Mouse (Mus musculus) right cerebral cortex, adult 2 months (tissue): ENCODE results near the gene Hist1h2ah.
"Not testable (repeated sequence)": the region's sequence is repeated elsewhere in the genome, so short reads cannot be mapped to it uniquely, and the experiment has no call there.

Source experiments
- DNase-seq, 2 experiments: peaks; one replicate each; pipeline ENCODE4 v3.0.0; 2021 to 2022; ENCODE audit warnings: low spot score in 2 of 2

Hist1h2ah gene

DNA sequence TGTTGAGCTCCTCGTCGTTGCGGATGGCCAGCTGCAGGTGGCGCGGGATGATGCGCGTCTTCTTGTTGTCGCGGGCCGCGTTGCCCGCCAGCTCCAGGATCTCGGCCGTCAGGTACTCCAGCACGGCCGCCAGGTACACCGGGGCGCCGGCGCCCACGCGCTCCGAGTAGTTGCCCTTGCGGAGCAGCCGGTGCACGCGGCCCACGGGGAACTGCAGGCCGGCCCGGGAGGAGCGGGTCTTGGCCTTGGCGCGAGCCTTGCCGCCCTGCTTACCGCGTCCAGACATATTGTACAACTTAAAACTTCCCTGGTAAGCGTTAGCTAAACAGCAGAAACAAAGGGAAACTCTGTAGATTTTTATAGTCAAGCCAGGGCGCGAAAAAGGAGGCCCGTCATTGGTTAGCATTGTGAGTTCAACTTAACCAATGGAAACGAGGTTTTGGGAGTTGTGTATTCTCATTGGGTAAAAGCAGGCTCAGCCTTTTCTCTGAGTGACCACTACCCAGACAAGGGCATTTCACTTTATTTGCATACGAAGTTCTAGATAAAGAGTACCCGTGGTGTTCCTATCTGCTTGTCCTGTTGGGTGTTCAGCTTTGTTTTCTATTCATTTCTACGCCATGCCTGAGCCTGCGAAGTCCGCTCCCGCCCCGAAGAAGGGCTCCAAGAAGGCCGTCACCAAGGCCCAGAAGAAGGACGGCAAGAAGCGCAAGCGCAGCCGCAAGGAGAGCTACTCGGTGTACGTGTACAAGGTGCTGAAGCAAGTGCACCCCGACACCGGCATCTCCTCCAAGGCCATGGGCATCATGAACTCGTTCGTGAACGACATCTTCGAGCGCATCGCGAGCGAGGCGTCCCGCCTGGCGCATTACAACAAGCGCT is at the start of gene Hist1h2ah, which contains the start of gene Hist1h2bk:
Gene Hist1h2ah, minus strand, starts transcription at position 302 of the 882 bp plus-strand sequence.
Gene Hist1h2bk, plus strand, starts transcription at position 604 of the 882 bp plus-strand sequence.
- DNase-seq, result peak; percentile 88 to 92

DNA sequence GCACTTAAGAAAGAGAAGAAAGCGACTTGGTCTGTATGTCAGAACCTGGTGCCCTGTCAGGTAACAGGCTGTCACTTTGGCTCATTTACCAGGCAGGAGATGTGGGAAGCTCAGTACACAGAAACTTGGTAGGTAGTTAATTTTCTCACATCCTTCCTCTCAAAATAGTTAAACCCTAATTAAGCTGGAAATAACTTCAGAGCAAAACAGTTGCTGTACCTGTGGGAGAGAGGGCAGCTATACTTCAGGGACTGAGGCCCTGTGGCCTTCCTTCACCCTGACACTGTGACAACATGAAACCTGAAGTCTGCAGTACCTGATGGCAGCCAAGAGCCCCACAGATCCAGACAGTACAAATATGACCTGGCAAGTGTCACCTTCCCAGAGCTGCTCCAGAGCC is 48.8 kb upstream of the Hist1h2ah start, which contains the start of gene Vmn1r188:
Gene Vmn1r188, plus strand, starts transcription at position 301 of the 400 bp plus-strand sequence.
- DNase-seq, result not testable (repeated sequence)

GRCm38 (mm10) chr13:22063468-22063867 is 28.1 kb upstream of the Hist1h2ah start:
- DNase-seq, result no peak

DNA sequence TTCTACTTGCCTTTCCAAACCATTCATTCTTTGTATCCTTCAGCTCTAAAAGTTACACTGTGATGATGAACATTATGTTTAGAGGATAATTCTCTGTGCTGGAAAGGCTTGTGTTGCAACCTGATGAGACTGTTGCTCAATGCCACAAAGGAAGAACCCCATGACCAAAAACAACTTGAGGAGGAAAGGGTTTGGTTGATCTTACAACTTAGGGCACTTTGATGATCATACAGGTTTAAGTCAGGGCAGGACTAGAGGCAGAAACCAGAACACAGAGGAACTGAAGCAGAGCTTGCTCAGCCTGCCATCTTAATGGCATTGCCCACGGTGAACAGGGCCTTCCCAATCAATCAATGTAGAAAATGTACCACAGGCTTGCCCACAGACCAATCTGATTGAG is 26.1 kb upstream of the Hist1h2ah start:
- no peak for DNase-seq

DNA sequence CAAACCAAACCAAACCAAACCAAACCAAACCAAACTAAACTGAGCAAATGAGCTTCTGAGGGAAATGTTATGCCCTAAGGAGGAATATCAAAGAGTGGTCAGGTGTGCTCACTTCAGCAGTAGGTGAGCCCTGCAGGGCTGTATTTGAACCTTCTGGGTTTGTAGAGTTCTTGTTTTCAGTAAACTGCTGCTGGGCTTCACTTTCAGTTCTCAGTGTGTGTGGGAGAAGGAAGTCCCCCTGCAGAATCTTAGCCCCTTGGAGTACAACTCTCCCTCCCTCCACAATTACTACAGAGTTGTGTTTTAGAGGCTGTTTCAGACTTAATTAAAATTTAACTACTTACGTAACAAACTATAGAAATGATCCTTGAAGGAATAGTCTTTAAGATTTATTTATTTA is 18.4 kb upstream of the Hist1h2ah start:
- DNase-seq, result no peak

GRCm38 (mm10) chr13:22051523-22051859 is 16.1 kb upstream of the Hist1h2ah start:
- no peak for DNase-seq

DNA sequence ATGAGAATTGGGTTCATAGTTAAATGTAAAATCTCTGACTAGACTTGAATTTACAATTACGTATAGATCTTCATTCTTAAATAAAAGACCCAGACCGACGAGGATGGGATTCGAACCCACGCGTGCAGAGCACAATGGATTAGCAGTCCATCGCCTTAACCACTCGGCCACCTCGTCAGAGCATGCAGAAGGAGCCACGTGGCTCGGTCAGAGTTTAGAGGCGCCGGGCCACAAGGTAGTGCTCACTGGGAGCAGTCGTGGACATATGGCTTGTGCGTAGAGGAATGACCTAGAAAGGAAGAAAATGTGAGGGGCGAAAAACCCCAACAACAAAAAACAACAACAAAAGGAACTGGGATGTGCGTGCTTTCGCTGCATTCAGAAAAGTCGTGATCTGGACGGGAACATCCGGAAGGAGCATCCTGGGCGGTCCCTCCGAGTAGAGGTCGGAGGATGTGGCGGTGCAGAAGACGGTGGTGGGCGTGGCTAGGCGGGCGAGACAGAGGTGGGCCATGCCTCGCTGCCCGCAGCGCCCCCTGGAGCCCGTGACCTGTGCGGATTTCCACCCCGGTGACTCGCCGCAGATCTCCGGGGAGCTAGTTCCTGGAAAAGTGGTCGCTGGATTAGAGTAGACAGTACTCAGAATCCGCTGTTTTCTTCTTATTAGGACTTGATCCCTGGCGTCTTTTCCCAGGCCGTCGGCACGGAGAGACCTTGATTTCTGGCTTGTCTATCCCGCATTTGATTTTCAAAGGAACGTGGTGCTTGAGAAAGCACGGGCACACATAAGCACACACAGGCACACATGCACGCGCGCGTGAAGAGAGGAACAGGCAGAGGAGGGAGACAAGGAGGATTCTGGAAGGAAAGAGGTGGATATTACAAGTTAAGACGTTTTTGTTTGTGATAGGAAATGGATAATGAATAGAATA is 15.5 kb upstream of the Hist1h2ah start:
- DNase-seq, result peak; percentile 95

DNA sequence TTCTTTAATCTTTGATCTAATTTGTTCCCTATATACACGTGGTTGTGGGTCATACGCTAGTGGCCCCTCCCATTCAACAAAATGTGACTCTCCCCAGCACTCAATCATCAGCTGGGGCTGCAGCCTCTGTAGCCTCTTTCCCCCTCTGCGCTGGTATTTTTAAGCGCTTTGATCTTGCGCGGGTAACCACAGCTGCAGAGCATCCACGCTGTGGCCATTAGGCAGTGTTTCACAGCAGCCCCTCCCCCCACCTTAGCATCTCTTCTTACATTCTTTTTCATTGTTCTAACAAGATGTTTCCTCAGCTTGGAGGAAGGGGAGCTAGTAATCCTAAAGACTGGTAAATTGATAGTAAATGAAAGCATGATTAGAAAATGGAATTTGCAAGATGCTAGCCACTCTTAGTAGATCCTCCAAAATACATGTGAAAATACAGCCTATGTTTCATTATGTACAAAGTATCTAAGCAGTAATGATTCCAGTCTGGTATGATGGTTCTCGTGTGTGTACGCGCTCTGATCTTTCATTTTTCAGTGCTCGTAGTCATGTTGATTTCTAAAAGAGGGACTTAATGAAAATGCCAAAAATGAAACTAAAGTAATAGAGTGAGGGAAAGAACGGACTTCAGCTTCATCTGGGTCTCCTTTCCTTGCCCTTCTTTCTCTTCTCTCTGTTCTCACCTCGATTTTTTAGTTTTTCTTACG is 14.5 kb upstream of the Hist1h2ah start:
- DNase-seq, result peak in 1 of 2 experiments; percentile 15

DNA sequence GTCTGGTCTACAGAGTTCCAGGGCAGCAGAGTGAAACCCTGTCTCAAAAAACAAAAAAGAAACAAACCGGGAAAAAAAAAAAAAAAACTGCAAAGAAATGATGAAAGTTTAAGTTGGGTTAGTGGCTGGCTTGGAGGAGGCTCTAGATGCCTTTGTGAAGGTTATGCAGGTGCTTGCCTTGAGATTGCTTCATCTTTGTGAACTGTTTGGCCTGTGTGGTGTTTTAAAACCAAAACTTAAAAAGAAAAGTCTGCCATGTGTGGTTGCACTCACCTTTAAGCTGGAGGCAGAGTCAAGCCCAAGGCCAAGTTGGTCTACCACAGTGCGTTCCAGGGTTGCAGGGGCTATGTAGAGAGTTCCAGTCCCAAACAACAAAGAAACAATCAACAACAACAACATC is 13.7 kb upstream of the Hist1h2ah start:
- no peak for DNase-seq

GRCm38 (mm10) chr13:22045311-22045710 is 9.9 kb upstream of the Hist1h2ah start:
- DNase-seq, result no peak

- DNase-seq, result no peak
These were observed 9.2 kb upstream of the Hist1h2ah start for GRCm38 (mm10) chr13:22044432-22045155.

DNA sequence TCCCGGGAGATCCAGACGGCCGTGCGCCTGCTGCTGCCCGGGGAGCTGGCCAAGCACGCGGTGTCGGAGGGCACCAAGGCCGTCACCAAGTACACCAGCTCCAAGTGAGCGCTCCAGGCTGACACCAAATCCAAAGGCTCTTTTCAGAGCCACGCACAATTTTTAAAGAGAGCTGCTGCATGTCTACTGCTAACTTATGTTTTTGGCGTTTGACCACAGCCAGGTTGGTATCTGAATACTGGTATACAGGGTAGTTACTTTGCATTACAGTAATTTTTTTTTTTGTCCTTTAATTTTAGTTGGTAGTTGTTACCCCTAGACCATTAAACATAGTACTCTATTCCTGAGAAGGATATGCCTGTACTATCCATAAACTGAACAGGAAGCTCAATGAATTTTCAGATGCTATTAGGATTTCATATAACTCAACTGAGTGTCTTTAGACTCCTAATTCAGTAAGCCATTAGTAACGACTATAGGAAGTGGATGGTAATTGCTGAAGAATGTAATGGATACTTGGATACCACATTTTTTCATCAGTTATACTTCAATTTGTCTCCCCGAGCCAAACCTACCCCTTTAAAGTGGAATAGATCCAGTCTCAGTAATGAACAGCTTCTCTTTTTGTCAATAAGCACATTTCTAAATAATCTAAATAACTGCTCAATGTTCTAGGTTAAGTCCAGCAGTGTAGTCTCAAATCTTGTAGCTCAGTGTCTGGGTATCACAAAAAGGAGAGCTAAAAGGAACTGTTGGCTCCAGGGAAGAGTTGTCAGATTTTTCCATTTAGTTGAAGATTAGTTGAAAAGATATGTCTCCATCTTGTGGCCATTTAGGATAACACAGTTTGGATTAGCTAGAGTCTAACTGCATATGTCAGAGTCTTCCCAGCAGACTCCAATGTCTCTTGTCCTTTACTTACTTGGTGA is 8.4 kb upstream of the Hist1h2ah start:
- DNase-seq, result no peak

- DNase-seq, result peak; percentile 90 to 94
These were observed 7.5 kb upstream of the Hist1h2ah start, which contains the start of the genes Hist1h2ag and Hist1h2bj for GRCm38 (mm10) chr13:22042568-22043502. Hist1h2ag (minus strand) TSS chr13:22042944. Hist1h2bj (plus strand) TSS chr13:22043214.

DNA sequence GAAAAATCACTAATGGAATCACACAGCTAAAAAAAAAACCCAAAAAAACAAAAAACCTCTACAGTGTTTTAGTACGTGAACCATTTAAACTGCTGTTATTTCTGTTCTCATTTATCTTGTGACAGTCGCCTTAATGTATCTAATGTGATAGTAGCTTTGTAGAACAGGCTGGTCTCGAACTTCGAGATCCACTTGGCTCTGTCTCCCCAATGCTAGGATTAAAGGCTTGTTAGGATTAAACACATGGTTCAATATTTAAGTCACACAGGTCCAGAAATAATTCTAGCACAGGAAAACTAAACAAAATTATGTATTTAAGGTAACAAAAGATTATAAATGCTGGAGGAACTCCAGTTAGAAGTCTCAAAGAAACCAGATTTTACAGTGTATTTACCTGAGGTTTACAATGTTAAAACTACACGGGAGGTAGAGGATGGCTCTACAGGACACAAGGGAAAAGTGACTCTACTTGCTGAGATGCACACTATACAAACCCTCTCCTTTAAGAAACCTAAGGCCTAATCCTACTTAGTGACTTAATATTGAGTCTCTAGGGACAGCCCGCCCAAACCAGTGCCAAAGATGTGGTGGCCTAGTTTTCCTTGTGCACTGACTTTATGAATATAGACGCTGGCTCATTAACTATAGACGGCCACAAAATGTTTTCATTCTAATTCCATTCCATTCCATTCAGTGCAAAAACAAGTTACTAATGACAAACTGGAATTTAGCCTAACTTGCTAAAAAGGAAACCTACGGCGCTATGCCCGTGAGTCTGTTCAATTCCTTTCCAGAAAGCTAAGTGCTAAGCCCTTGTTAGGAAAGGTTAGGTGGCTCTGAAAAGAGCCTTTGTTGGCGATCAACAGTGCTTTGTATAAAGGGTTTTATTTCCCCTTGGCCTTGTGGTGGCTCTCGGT is 6.5 kb upstream of the Hist1h2ah start:
- no peak for DNase-seq

GRCm38 (mm10) chr13:22041142-22041536 is 5.8 kb upstream of the Hist1h2ah start, which contains the start of gene Hist1h4i:
Hist1h4i (minus strand) TSS chr13:22041362.
- peak; percentile 99 for DNase-seq

GRCm38 (mm10) chr13:22040464-22041141 is 5.2 kb upstream of the Hist1h2ah start:
- DNase-seq, result no peak

- no peak for DNase-seq
These were observed 4.6 kb upstream of the Hist1h2ah start for GRCm38 (mm10) chr13:22039951-22040463.
